Mouse (Mus musculus): ENCODE data around the gene Foxn4. TPM values are rescaled to one million over a fixed set of nuclear protein-coding genes. Genes with fewer than 3 reads are reported as not detected.
A peak's percentile ranks its signal among the peaks of the same experiment; 100 is the strongest.

Foxn4 gene
- polyA plus RNA-seq, 1 experiment = not detected

- H3K36me3 ChIP-seq (ENCODE audit: control insufficient read depth, insufficient read depth, low read length) = no peaks in the 10 kb centered on the region
- no peaks in the 10 kb centered on the region for H3K4me1 ChIP-seq (ENCODE audit: control insufficient read depth, insufficient read depth, insufficient read length)
- no peak overlapping the region for H3K4me3 ChIP-seq (ENCODE audit: extremely low read depth, insufficient read depth, insufficient read length)
- H3K27ac ChIP-seq (ENCODE audit: insufficient read depth, low read length) = no peak overlapping the region
- 81% methylated on average over 5 of the region's 5 CpGs for WGBS
- DNase-seq (ENCODE audit: low read depth in 1 of 2, low spot score in 2 of 2) = no peak
- H3K27me3 ChIP-seq (ENCODE audit: control insufficient read depth, insufficient read depth, low read length) = no peaks in the 10 kb centered on the region
- no peak for TF ChIP-seq CTCF (IDR thresholded peaks at IDR 0.05; ENCODE audit: extremely low read depth, insufficient read depth, insufficient read length, insufficient replicate concordance)
- no peak for TF ChIP-seq POLR2A (IDR thresholded peaks at IDR 0.05; ENCODE audit: low read depth, low read length)
Measured at GRCm38 (mm10) chr5:114228901-114229300, 44.7 kb downstream of the Foxn4 start.

- no peak overlapping the region for H3K27ac ChIP-seq (ENCODE audit: insufficient read depth, low read length)
- H3K4me3 ChIP-seq (ENCODE audit: extremely low read depth, insufficient read depth, insufficient read length) = no peak overlapping the region
- H3K4me1 ChIP-seq (ENCODE audit: control insufficient read depth, insufficient read depth, insufficient read length) = no peaks in the 10 kb centered on the region
- 91% methylated on average over 7 of the region's 7 CpGs for WGBS
- no peaks in the 10 kb centered on the region for H3K36me3 ChIP-seq (ENCODE audit: control insufficient read depth, insufficient read depth, low read length)
- no peak for TF ChIP-seq CTCF (IDR thresholded peaks at IDR 0.05; ENCODE audit: extremely low read depth, insufficient read depth, insufficient read length, insufficient replicate concordance)
- no peak for TF ChIP-seq POLR2A (IDR thresholded peaks at IDR 0.05; ENCODE audit: low read depth, low read length)
- no peaks in the 10 kb centered on the region for H3K27me3 ChIP-seq (ENCODE audit: control insufficient read depth, insufficient read depth, low read length)
- no peak for DNase-seq (ENCODE audit: low read depth in 1 of 2, low spot score in 2 of 2)
Measured at GRCm38 (mm10) chr5:114226051-114226450, 47.6 kb downstream of the Foxn4 start.

- Histone ChIP-seq H3K27me3 (ENCODE audit: control insufficient read depth, insufficient read depth, low read length) (no peaks in the 10 kb centered on the region), H3K36me3 (ENCODE audit: control insufficient read depth, insufficient read depth, low read length) (no peaks in the 10 kb centered on the region), H3K27ac (ENCODE audit: insufficient read depth, low read length) (no peak overlapping the region), H3K4me1 (ENCODE audit: control insufficient read depth, insufficient read depth, insufficient read length) (no peaks in the 10 kb centered on the region), H3K4me3 (ENCODE audit: extremely low read depth, insufficient read depth, insufficient read length) (no peak overlapping the region)
- no peak for DNase-seq (ENCODE audit: low read depth in 1 of 2, low spot score in 2 of 2)
- no peak for TF ChIP-seq CTCF (IDR thresholded peaks at IDR 0.05; ENCODE audit: extremely low read depth, insufficient read depth, insufficient read length, insufficient replicate concordance)
- no peak for TF ChIP-seq POLR2A (IDR thresholded peaks at IDR 0.05; ENCODE audit: low read depth, low read length)
- WGBS = 88% methylated on average over 14 of the region's 14 CpGs
Measured at GRCm38 (mm10) chr5:114218771-114219170, 54.8 kb downstream of the Foxn4 start.

GRCm38 (mm10) chr5:114213183-114213582, 60.4 kb downstream of the Foxn4 start:
- DNase-seq (ENCODE audit: low read depth in 1 of 2, low spot score in 2 of 2) = peak in 1 of 2 experiments; percentile 31
- no peak overlapping the region for H3K4me3 ChIP-seq (ENCODE audit: extremely low read depth, insufficient read depth, insufficient read length)
- no peak for TF ChIP-seq CTCF (IDR thresholded peaks at IDR 0.05; ENCODE audit: extremely low read depth, insufficient read depth, insufficient read length, insufficient replicate concordance)
- TF ChIP-seq POLR2A (IDR thresholded peaks at IDR 0.05; ENCODE audit: low read depth, low read length) = no peak
- H3K4me1 ChIP-seq (ENCODE audit: control insufficient read depth, insufficient read depth, insufficient read length) = no peaks in the 10 kb centered on the region
- no peak overlapping the region for H3K27ac ChIP-seq (ENCODE audit: insufficient read depth, low read length)
- H3K27me3 ChIP-seq (ENCODE audit: control insufficient read depth, insufficient read depth, low read length) = no peaks in the 10 kb centered on the region
- WGBS = 21% methylated on average over 10 of the region's 10 CpGs
- no peaks in the 10 kb centered on the region for H3K36me3 ChIP-seq (ENCODE audit: control insufficient read depth, insufficient read depth, low read length)

GRCm38 (mm10) chr5:114206158-114206557, 67.4 kb downstream of the Foxn4 start:
- TF ChIP-seq CTCF (IDR thresholded peaks at IDR 0.05; ENCODE audit: extremely low read depth, insufficient read depth, insufficient read length, insufficient replicate concordance) (no peak), POLR2A (IDR thresholded peaks at IDR 0.05; ENCODE audit: low read depth, low read length) (no peak)
- 88% methylated on average over 2 of the region's 2 CpGs for WGBS

More at GRCm38 (mm10) chr5:114206158-114206557, 67.4 kb downstream of the Foxn4 start:
- no peaks in the 10 kb centered on the region for H3K4me1 ChIP-seq (ENCODE audit: control insufficient read depth, insufficient read depth, insufficient read length)
- no peak overlapping the region for H3K4me3 ChIP-seq (ENCODE audit: extremely low read depth, insufficient read depth, insufficient read length)
- H3K27ac ChIP-seq (ENCODE audit: insufficient read depth, low read length) = no peak overlapping the region
- H3K36me3 ChIP-seq (ENCODE audit: control insufficient read depth, insufficient read depth, low read length) = no peaks in the 10 kb centered on the region
- DNase-seq (ENCODE audit: low read depth in 1 of 2, low spot score in 2 of 2) = no peak
- H3K27me3 ChIP-seq (ENCODE audit: control insufficient read depth, insufficient read depth, low read length) = no peaks in the 10 kb centered on the region

Other genes with a start within 250 kb of the Foxn4 start
- gene Usp30, start 208.3 kb downstream of the Foxn4 start, polyA plus RNA-seq (2012; rRNA removed) = 13.3 and 14.0 TPM in 2 replicates
- not detected in 2 replicates for gene Svop, start 182.2 kb downstream of the Foxn4 start, polyA plus RNA-seq (2012; rRNA removed)
- gene Alkbh2, start 145.6 kb downstream of the Foxn4 start, polyA plus RNA-seq (2012; rRNA removed) = 9.0 and 9.8 TPM in 2 replicates
- gene Ung, start 143.4 kb downstream of the Foxn4 start, polyA plus RNA-seq (2012; rRNA removed) = 5.7 and 8.8 TPM in 2 replicates
- gene Acacb, start 127.3 kb downstream of the Foxn4 start, polyA plus RNA-seq (2012; rRNA removed) = 9.2 and 9.3 TPM in 2 replicates
- gene Myo1h, start 15.4 kb upstream of the Foxn4 start, polyA plus RNA-seq (2012; rRNA removed) = 1.2 and 1.7 TPM in 2 replicates
- 64.4 and 76.5 TPM in 2 replicates for gene Kctd10, start 106.7 kb upstream of the Foxn4 start, polyA plus RNA-seq (2012; rRNA removed)
- gene Ube3b, start 106.8 kb upstream of the Foxn4 start, polyA plus RNA-seq (2012; rRNA removed) = 44.4 and 53.1 TPM in 2 replicates
- gene Mmab, start 170.3 kb upstream of the Foxn4 start, polyA plus RNA-seq (2012; rRNA removed) = 8.0 and 8.6 TPM in 2 replicates
- 13.0 and 17.3 TPM in 2 replicates for gene Mvk, start 170.5 kb upstream of the Foxn4 start, polyA plus RNA-seq (2012; rRNA removed)